Mouse (Mus musculus) ES-Bruce4 (cell line): ENCODE results near the gene Gm43191. TPM values are rescaled to one million over a fixed set of nuclear protein-coding genes. Genes with fewer than 3 reads are reported as not detected.

Experiments
- H3K27ac ChIP-seq: 2 replicates; pipeline ENCODE4 v1.5.1; 2012; ENCODE audit warnings: low read length, inconsistent platforms; ENCODE audit not compliant: insufficient read depth
- H3K27me3 ChIP-seq: 2 replicates; pipeline ENCODE4 v1.6.1; 2012; ENCODE audit warnings: mild to moderate bottlenecking, low read length, inconsistent platforms; ENCODE audit not compliant: control insufficient read depth, poor library complexity, insufficient read depth, severe bottlenecking
- H3K36me3 ChIP-seq: 2 replicates; pipeline ENCODE4 v1.6.1; 2012; ENCODE audit warnings: inconsistent platforms, mild to moderate bottlenecking, low read length, moderate library complexity; ENCODE audit not compliant: control insufficient read depth, poor library complexity, insufficient read depth, severe bottlenecking
- H3K4me1 ChIP-seq: one replicate; pipeline ENCODE4 v1.8.1; 2011; ENCODE audit warnings: low read length; ENCODE audit not compliant: control insufficient read depth, insufficient read depth
- H3K4me3 ChIP-seq: 2 replicates; pipeline ENCODE4 v1.5.1; 2011; ENCODE audit warnings: low read depth, mild to moderate bottlenecking, low read length
- H3K9ac ChIP-seq: 2 replicates; pipeline ENCODE4 v1.6.1; 2012; ENCODE audit warnings: low read depth, mild to moderate bottlenecking, inconsistent platforms; ENCODE audit not compliant: poor library complexity, severe bottlenecking
- H3K9me3 ChIP-seq: replicated peaks from 2 replicates; pipeline ENCODE4 v1.6.1; 2012; ENCODE audit warnings: mild to moderate bottlenecking, low read length, inconsistent platforms; ENCODE audit not compliant: control insufficient read depth, poor library complexity, insufficient read depth, severe bottlenecking
- CTCF ChIP-seq: IDR thresholded peaks from one replicate; pipeline ENCODE4 v1.8.1; 2011; ENCODE audit warnings: low read depth, low read length
- EP300 ChIP-seq: IDR thresholded peaks from 2 replicates; pipeline ENCODE4 v1.6.1; 2011; ENCODE audit warnings: low read depth, low read length; ENCODE audit not compliant: insufficient read depth
- POLR2A ChIP-seq: IDR thresholded peaks from one replicate; pipeline ENCODE4 v1.8.1; 2011; ENCODE audit warnings: low read length; ENCODE audit not compliant: insufficient read depth
- polyA plus RNA-seq: library from polyadenylated mRNA; stranded (reverse); fragments of >200 nt; gene quantifications from 2 replicates; pipeline ENCODE4 v1.2.4, GENCODE M21; 2011; ENCODE audit warnings: low read depth; ENCODE audit not compliant: missing spikeins, insufficient read depth, insufficient read length

The Gm43191 gene
- polyA plus RNA-seq, 1 experiment = not detected

GRCm38 (mm10) chr3:116637693-116638476 is 43.2 kb downstream of the Gm43191 start:
- Histone ChIP-seq H3K36me3 (peaks cover 51% of the 10 kb centered on the region), H3K9me3 (no peaks in the 10 kb centered on the region), H3K27me3 (no peaks in the 10 kb centered on the region), H3K4me3 (no peak overlapping the region), H3K9ac (no peak overlapping the region), H3K4me1 (no peaks in the 10 kb centered on the region), H3K27ac (no peak overlapping the region)
- TF ChIP-seq EP300 = no peak
- no peak for TF ChIP-seq CTCF
- TF ChIP-seq POLR2A = no peak

- Histone ChIP-seq H3K4me3 (no peak overlapping the region), H3K27me3 (no peaks in the 10 kb centered on the region), H3K36me3 (peaks cover 50% of the 10 kb centered on the region), H3K9me3 (no peaks in the 10 kb centered on the region), H3K27ac (no peak overlapping the region), H3K4me1 (no peaks in the 10 kb centered on the region), H3K9ac (no peak overlapping the region)
- TF ChIP-seq POLR2A (no peak), EP300 (no peak), CTCF (no peak)
Measured at GRCm38 (mm10) chr3:116635799-116636198, 45.3 kb downstream of the Gm43191 start.

- no peaks in the 10 kb centered on the region for H3K27me3 ChIP-seq
- TF ChIP-seq CTCF (no peak), POLR2A (no peak), EP300 (no peak)
- H3K9me3 ChIP-seq = no peaks in the 10 kb centered on the region
- H3K4me1 ChIP-seq = no peaks in the 10 kb centered on the region
- peaks cover 43% of the 10 kb centered on the region for H3K36me3 ChIP-seq
- no peak overlapping the region for H3K27ac ChIP-seq
- H3K4me3 ChIP-seq = no peak overlapping the region
- no peak overlapping the region for H3K9ac ChIP-seq
Measured at GRCm38 (mm10) chr3:116634853-116635252, 46.2 kb downstream of the Gm43191 start.

GRCm38 (mm10) chr3:116634091-116634490 is 47.0 kb downstream of the Gm43191 start:
- no peak overlapping the region for H3K9ac ChIP-seq
- H3K27me3 ChIP-seq = no peaks in the 10 kb centered on the region
- no peak overlapping the region for H3K4me3 ChIP-seq
- H3K27ac ChIP-seq = no peak overlapping the region
- H3K36me3 ChIP-seq = peaks cover 36% of the 10 kb centered on the region
- TF ChIP-seq CTCF (no peak), POLR2A (no peak), EP300 (no peak)
- no peaks in the 10 kb centered on the region for H3K9me3 ChIP-seq
- H3K4me1 ChIP-seq = no peaks in the 10 kb centered on the region

- H3K36me3 ChIP-seq = peaks cover 32% of the 10 kb centered on the region
- no peaks in the 10 kb centered on the region for H3K9me3 ChIP-seq
- H3K9ac ChIP-seq = no peak overlapping the region
- H3K4me1 ChIP-seq = no peaks in the 10 kb centered on the region
- TF ChIP-seq CTCF (no peak), EP300 (no peak), POLR2A (no peak)
- H3K4me3 ChIP-seq = no peak overlapping the region
- H3K27me3 ChIP-seq = no peaks in the 10 kb centered on the region
- H3K27ac ChIP-seq = no peak overlapping the region
Measured at GRCm38 (mm10) chr3:116632971-116633370, 48.1 kb downstream of the Gm43191 start.

- Histone ChIP-seq H3K9ac (no peak overlapping the region), H3K36me3 (peaks cover 25% of the 10 kb centered on the region), H3K4me1 (no peaks in the 10 kb centered on the region), H3K4me3 (no peak overlapping the region), H3K27ac (no peak overlapping the region), H3K27me3 (no peaks in the 10 kb centered on the region), H3K9me3 (no peaks in the 10 kb centered on the region)
- TF ChIP-seq EP300 = no peak
Measured at GRCm38 (mm10) chr3:116631459-116631858, 49.6 kb downstream of the Gm43191 start.
